Mouse (Mus musculus) hindbrain, embryonic 15.5 days (tissue): Measurements from ENCODE around the gene Myd88. TPM values are rescaled to one million over a fixed set of nuclear protein-coding genes. Genes with fewer than 3 reads are reported as not detected.

ENCODE experiments used
- ATAC-seq: fragments of 200-750 bp; cut with Nextera tagmentation; 2 replicates; pipeline ENCODE4 v1.8.0; 2017; ENCODE audit warnings: low read depth, moderate number of reproducible peaks, moderate TSS enrichment; ENCODE audit not compliant: low FRiP score
- H3K27ac ChIP-seq: fragments of 300-500 bp; sonication (generic); replicated peaks from 2 replicates; pipeline ENCODE4 v1.5.1; 2015; ENCODE audit warnings: mild to moderate bottlenecking, inconsistent platforms
- H3K27me3 ChIP-seq: fragments of 300-500 bp; sonication (generic); 2 replicates; pipeline ENCODE4 v1.6.1; 2015; ENCODE audit warnings: control low read depth, inconsistent platforms
- H3K36me3 ChIP-seq: fragments of 300-500 bp; sonication (generic); 2 replicates; pipeline ENCODE4 v1.6.1; 2015; ENCODE audit warnings: control low read depth, inconsistent platforms
- H3K4me1 ChIP-seq: fragments of 300-500 bp; sonication (generic); replicated peaks from 2 replicates; pipeline ENCODE4 v1.6.1; 2015; ENCODE audit warnings: control low read depth, inconsistent platforms
- H3K4me2 ChIP-seq: fragments of 300-500 bp; sonication (generic); 2 replicates; pipeline ENCODE4 v1.6.1; 2015; ENCODE audit warnings: moderate library complexity, mild to moderate bottlenecking, inconsistent platforms
- H3K4me3 ChIP-seq: fragments of 300-500 bp; sonication (generic); 2 replicates; pipeline ENCODE4 v1.5.1; 2015; ENCODE audit warnings: mild to moderate bottlenecking, inconsistent platforms
- H3K9ac ChIP-seq: fragments of 300-500 bp; sonication (generic); 2 replicates; pipeline ENCODE4 v1.6.1; 2015; ENCODE audit warnings: inconsistent platforms
- H3K9me3 ChIP-seq: fragments of 300-500 bp; sonication (generic); 2 replicates; pipeline ENCODE4 v1.6.1; 2016; ENCODE audit warnings: control low read depth, inconsistent platforms
- WGBS: fragments of 180-500 bp; shearing (Covaris S2); methylation state at CpG from one replicate; pipeline ENCODE4 v1.1.7; 2015; 5-methylcytosine and 5-hydroxymethylcytosine counted together
- polyA plus RNA-seq: library from polyadenylated mRNA; unstranded; fragments of >200 nt; fragmentation: Nextera tagmentation; extraction: Ambion mirVana; gene quantifications from 2 replicates; pipeline ENCODE4 v1.2.1, GENCODE M21; 2015

Myd88 gene
- polyA plus RNA-seq, 1 experiment from 2014 or later = 6.8 TPM

DNA sequence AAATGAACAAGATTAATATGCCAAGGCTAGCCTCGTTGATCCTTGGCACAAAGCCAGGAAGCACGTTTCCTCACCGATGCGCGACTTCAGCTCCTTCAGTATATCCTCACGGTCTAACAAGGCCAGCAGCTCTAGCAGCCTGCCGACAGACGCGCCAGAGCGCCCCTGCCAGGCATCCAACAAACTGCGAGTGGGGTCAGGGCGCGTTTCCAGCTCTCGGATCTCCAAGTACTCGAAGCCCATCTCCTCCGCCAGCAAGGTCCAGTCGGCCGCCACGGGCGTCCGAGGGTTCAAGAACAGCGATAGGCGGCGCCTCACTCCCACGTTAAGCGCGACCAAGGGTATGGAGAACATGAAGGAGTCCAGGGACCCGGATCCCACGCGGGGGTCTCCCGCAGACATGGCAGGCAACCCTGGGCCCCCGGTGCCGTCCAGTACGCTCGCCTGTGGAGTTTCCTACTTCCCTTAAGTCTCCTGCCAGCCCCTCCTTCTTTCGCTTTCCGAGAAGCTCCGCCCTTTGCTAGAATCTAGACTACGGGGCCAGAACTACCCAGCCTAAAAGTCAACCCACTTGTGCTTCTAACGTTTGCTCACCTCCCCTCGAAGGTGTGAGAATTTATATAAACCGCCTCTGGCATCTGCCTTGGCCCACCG is 1.5 kb downstream of the Myd88 start, which contains the start of gene Acaa1a:
TSS of gene Acaa1a (plus strand) at position 119 of the 654 bp plus-strand sequence.
- no peak for ATAC-seq
- H3K9me3 ChIP-seq = no peaks in the 10 kb centered on the region
- peaks cover 11% of the 10 kb centered on the region for H3K36me3 ChIP-seq
- peak within 1 kb of the TSS; percentile 83 for H3K4me2 ChIP-seq
- H3K4me1 ChIP-seq = peaks cover 33% of the 10 kb centered on the region
- H3K4me3 ChIP-seq = peak within 1 kb of the TSS; percentile 93
- peak within 1 kb of the TSS; percentile 92 for H3K27ac ChIP-seq
- 1% methylated on average over 43 of the region's 43 CpGs for WGBS
- 0 out of 2 replicates have a peak, but pooled peaks cover 4% of the 10 kb centered on the region for H3K27me3 ChIP-seq
- peak within 1 kb of the TSS; percentile 94 for H3K9ac ChIP-seq

DNA sequence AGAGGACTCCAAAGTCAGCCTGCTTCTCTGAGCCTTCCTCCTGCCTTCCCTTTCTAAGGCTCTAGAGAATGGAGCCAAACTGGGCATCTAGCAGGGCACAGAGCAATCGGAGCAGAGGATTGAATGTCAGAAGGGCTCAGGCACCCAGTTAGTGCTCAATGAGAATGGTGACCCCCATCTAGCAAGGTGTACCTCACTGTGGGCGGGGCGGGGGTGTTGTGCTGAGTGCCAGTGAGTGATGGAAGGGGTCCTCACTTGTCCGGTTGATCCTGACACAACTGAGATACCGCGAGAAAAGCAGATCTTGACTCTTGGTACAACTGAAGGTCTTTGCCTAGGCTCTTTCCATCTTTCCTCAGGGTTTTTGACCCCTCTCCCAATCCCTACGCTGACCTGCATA is 2.1 kb downstream of the Myd88 start:
- Histone ChIP-seq H3K9me3 (no peaks in the 10 kb centered on the region), H3K27me3 (0 out of 2 replicates have a peak, but pooled peaks cover 4% of the 10 kb centered on the region), H3K4me3 (peak overlapping the region; percentile 93), H3K4me2 (peak overlapping the region; percentile 83), H3K27ac (no peak overlapping the region), H3K9ac (peak overlapping the region; percentile 29; the same call in 1 of the 2 replicates), H3K36me3 (peaks cover 6% of the 10 kb centered on the region; the same call in 1 of the 2 replicates), H3K4me1 (peaks cover 33% of the 10 kb centered on the region)
- 58% methylated on average over 7 of the region's 7 CpGs for WGBS
- ATAC-seq = no peak

DNA sequence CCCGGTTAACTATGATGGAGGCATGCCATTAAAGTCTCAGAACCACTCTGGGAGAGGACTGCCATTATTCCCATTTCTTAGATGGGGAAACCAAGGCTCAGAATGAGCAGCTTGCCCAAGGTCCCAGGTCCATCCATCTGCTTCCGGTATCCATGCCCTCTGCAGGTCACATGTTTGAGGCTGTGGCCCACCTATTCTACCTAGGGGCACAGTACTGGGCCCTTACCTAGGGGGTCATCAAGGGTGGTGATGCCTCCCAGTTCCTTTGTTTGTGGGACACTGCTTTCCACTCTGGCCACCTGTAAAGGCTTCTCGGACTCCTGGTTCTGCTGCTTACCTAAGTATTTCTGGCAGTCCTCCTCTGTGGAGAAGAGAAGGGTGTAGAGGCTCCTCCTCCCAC is 2.9 kb downstream of the Myd88 start:
- Histone ChIP-seq H3K4me2 (no peak overlapping the region), H3K9ac (no peak overlapping the region), H3K9me3 (no peaks in the 10 kb centered on the region), H3K27ac (no peak overlapping the region), H3K27me3 (0 out of 2 replicates have a peak, but pooled peaks cover 4% of the 10 kb centered on the region), H3K36me3 (no peaks in the 10 kb centered on the region), H3K4me3 (no peak overlapping the region), H3K4me1 (peaks cover 33% of the 10 kb centered on the region)
- ATAC-seq = no peak
- 91% methylated on average over 3 of the region's 3 CpGs for WGBS

DNA sequence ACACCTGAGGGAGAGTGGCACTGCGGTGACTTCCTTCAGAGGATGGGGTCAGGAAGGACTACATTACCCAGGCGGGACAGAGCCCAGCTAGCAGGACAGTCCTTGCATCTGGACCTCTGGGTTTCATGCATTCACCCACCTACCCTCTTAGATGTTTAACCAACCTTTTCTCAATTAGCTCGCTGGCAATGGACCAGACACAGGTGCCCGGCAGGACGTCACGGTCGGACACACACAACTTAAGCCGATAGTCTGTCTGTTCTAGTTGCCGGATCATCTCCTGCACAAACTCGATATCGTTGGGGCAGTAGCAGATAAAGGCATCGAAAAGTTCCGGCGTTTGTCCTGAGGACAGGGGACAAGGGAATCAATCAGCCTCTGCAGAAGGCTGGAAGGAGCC is 3.4 kb downstream of the Myd88 start:
- WGBS = 93% methylated on average over 14 of the region's 14 CpGs
- Histone ChIP-seq H3K4me3 (no peak overlapping the region), H3K27ac (no peak overlapping the region), H3K9me3 (no peaks in the 10 kb centered on the region), H3K36me3 (no peaks in the 10 kb centered on the region), H3K9ac (no peak overlapping the region), H3K4me2 (no peak overlapping the region), H3K4me1 (peaks cover 31% of the 10 kb centered on the region), H3K27me3 (0 out of 2 replicates have a peak, but pooled peaks cover 4% of the 10 kb centered on the region)
- ATAC-seq = no peak

DNA sequence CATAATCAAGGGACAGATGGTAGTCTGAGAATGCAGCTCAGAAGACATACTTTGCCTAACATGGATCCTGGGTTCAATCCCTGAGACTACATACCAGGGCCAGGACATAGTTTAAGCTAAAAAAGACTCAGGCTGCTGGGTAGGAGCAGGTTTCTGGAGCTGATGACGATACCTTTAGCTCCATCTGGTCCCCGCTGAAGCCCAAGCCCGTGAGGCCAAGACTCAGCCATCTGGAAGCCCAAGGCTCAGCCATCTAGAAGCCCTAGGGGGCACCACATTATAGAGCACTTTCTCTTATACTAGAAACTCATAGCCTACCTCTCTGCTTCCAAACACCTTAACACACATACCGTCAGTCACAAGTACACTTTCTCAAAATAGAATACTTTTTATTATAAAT is 5.6 kb downstream of the Myd88 start:
- WGBS = 82% methylated on average over 4 of the region's 4 CpGs
- Histone ChIP-seq H3K4me3 (no peak overlapping the region), H3K27me3 (0 out of 2 replicates have a peak, but pooled peaks cover 4% of the 10 kb centered on the region), H3K27ac (no peak overlapping the region), H3K36me3 (no peaks in the 10 kb centered on the region), H3K4me1 (peaks cover 16% of the 10 kb centered on the region), H3K9me3 (no peaks in the 10 kb centered on the region), H3K9ac (no peak overlapping the region), H3K4me2 (no peak overlapping the region)
- ATAC-seq = no peak

DNA sequence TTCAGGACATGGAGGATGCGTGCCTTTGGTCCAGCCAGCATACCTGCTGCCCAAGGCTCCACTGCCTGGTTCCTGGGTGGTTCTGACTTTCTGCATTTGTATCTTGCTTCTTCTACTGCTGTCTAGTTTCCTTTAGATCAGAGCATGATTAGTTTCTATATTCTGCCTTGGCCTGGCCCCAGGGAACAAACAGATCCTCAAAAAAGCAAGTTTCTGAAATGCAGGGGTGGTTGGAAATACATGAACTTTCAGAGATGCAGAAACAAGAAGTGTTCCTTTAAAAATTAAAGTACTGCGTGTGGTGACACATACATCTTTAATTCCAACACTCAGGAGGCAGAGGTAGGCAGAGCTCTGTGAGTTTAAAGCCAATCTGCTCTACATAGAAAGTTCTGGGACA is 6.4 kb downstream of the Myd88 start:
- WGBS = 87% methylated on average over 2 of the region's 2 CpGs

DNA sequence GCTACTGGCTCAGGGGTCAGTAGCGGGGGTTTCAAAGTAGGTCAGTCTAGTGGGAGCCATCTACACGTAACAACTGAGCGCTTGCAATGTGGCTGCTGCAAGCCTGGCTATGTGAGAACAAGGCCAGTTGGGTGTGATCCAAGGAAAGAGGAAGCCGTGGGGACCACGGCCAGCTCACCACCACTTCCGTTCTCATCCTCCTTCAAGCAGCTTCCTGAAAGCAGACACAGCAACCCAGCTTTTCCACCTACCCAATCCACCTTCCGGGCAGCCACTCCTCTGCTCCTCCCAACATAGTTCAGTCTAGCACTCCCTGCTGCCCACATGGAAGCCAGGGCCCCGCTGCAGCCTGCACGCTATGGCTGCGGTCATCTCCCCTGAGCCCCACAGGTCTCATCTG is 6.9 kb downstream of the Myd88 start:
- Histone ChIP-seq H3K4me3 (no peak overlapping the region), H3K9me3 (no peaks in the 10 kb centered on the region), H3K27ac (no peak overlapping the region), H3K4me1 (peaks cover 4% of the 10 kb centered on the region; the same call in 1 of the 2 replicates), H3K36me3 (no peaks in the 10 kb centered on the region), H3K9ac (no peak overlapping the region), H3K4me2 (no peak overlapping the region), H3K27me3 (0 out of 2 replicates have a peak, but pooled peaks cover 4% of the 10 kb centered on the region)
- 70% methylated on average over 10 of the region's 10 CpGs for WGBS
- no peak for ATAC-seq

More for the DNA sequence above, 6.4 kb downstream of the Myd88 start:
- 0 out of 2 replicates have a peak, but pooled peaks cover 4% of the 10 kb centered on the region for H3K27me3 ChIP-seq
- peaks cover 9% of the 10 kb centered on the region for H3K4me1 ChIP-seq
- no peak overlapping the region for H3K4me3 ChIP-seq
- no peak overlapping the region for H3K4me2 ChIP-seq
- no peaks in the 10 kb centered on the region for H3K36me3 ChIP-seq
- H3K9me3 ChIP-seq = no peaks in the 10 kb centered on the region
- ATAC-seq = no peak
- H3K9ac ChIP-seq = no peak overlapping the region
- no peak overlapping the region for H3K27ac ChIP-seq

DNA sequence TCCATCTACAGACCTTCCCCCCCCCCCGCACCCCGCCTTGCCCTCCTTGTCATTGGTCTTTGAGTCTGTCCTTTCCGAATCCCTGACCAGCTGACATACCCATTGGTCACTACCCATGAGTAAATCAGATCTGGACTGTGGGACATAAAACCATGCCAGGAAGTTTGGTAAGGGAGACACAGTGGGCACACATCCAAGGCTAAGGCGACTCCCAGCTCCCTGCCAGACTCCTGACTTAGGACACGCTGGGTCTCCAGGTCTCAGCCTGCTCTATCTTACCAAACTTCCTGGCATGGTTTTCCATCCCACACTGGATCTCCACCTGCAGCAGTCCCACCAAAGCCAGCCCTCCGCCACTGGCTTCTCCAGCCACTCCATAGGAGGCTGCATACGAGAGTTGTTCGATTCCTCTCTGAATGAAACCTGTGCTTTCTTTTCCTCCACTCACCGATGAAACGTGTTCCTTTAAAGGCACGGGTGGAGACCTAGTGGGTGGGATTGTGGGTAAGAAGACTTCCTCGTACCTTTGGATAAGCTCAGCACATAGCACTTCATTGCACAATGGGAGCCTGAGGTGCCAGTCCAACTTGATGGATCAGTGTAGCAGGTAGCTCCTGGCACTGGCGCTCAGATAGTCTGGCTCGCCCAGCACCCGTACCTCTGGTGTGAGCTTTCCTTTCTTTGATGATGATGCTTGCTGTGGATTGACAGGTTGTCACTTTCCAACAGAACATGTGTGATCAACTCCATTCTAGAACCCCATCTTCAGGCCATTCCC is 10.8 kb downstream of the Myd88 start:
- Histone ChIP-seq H3K36me3 (no peaks in the 10 kb centered on the region), H3K9ac (no peak overlapping the region), H3K4me1 (no peaks in the 10 kb centered on the region), H3K27ac (no peak overlapping the region), H3K4me3 (no peak overlapping the region), H3K4me2 (no peak overlapping the region), H3K9me3 (no peaks in the 10 kb centered on the region), H3K27me3 (no peaks in the 10 kb centered on the region)
- WGBS = 90% methylated on average over 15 of the region's 15 CpGs
- ATAC-seq = no peak

DNA sequence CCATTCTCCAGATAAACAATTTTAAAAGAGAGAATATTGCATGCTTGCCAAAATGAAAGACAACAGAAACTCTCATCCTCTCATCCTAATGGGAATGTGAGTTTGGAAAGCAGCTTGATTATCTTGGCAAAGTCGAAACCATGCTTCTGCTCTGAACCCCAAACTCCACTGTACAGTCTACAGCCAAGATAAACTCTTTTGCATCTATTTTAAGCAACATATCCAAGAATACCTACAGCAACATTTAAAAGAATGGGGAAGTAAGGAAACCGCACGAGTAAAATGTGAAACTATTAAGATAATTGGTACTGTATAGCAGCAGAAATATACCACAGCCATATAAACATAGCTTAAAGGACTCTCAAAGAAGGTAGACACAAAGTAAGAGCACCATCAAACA is 12.7 kb downstream of the Myd88 start:
- H3K9me3 ChIP-seq = no peaks in the 10 kb centered on the region
- H3K4me3 ChIP-seq = no peak overlapping the region
- no peaks in the 10 kb centered on the region for H3K27me3 ChIP-seq
- H3K9ac ChIP-seq = no peak overlapping the region
- peaks cover 4% of the 10 kb centered on the region; the same call in 1 of the 2 replicates for H3K4me1 ChIP-seq
- H3K36me3 ChIP-seq = no peaks in the 10 kb centered on the region
- no peak overlapping the region for H3K27ac ChIP-seq
- no peak overlapping the region for H3K4me2 ChIP-seq
- 85% methylated on average over 3 of the region's 3 CpGs for WGBS
- ATAC-seq = no peak

DNA sequence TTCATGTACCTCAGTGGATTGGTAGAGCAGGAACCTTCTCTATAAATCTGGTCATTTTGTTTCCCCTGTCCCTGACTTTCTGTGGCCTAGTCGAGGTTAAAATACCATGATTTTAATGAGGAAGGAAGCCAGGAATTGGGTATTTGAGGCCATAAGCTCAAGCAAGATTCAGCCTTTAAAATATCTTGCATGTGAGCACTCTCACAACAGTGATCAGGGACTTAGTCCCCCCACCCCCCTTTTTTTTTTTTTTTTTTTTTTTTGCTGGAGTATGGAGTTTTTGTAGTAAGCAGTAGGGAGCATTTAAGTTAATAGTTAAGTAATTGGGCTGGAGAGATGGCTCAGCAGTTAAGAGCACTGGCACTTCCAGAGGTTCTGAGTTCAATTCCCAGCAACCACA is 17.1 kb downstream of the Myd88 start:
- 82% methylated on average over 1 of the region's 1 CpGs for WGBS
- Histone ChIP-seq H3K36me3 (no peaks in the 10 kb centered on the region), H3K9me3 (no peaks in the 10 kb centered on the region), H3K9ac (no peak overlapping the region), H3K27ac (no peak overlapping the region), H3K4me2 (no peak overlapping the region), H3K27me3 (no peaks in the 10 kb centered on the region), H3K4me1 (peaks cover 30% of the 10 kb centered on the region), H3K4me3 (no peak overlapping the region)
- ATAC-seq = no peak

DNA sequence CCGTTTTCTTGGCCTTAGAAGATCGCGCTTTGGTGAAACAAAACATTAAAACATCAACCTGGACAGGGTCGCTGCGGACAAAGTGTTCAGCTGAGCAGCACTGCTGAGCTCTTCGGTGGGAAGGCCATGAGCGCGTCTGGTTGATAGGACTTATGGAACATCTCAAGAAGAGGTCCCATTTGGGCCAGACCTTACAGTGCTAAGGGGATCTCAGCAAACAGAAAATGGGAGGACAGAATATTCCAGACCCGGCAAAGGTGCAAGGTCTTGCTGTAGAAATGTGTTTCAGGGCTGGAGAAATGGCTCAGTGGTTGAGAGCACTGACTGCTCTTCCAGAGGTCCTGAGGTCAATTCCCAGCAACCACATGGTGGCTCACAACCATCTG is 18.0 kb downstream of the Myd88 start:
- Histone ChIP-seq H3K4me2 (peak overlapping the region; percentile 88), H3K4me1 (peaks cover 30% of the 10 kb centered on the region), H3K36me3 (no peaks in the 10 kb centered on the region), H3K27me3 (no peaks in the 10 kb centered on the region), H3K9me3 (no peaks in the 10 kb centered on the region), H3K9ac (peak overlapping the region; percentile 74), H3K27ac (peak overlapping the region; percentile 94), H3K4me3 (peak overlapping the region; percentile 85)
- 8% methylated on average over 9 of the region's 9 CpGs for WGBS
- ATAC-seq = no peak
